Mouse (Mus musculus) neural tube, postnatal 0 days (tissue): ENCODE measurements around the gene Myo9b. TPM values are rescaled to one million over a fixed set of nuclear protein-coding genes. Genes with fewer than 3 reads are reported as not detected.

Source experiments
- polyA plus RNA-seq: library from polyadenylated mRNA; unstranded; fragments of >200 nt; fragmentation: Nextera tagmentation; extraction: Ambion mirVana; gene quantifications from 2 replicates; pipeline ENCODE4 v1.2.1, GENCODE M21; 2015

Gene Myo9b
- 7.8 and 9.5 TPM in 2 replicates for polyA plus RNA-seq

DNA sequence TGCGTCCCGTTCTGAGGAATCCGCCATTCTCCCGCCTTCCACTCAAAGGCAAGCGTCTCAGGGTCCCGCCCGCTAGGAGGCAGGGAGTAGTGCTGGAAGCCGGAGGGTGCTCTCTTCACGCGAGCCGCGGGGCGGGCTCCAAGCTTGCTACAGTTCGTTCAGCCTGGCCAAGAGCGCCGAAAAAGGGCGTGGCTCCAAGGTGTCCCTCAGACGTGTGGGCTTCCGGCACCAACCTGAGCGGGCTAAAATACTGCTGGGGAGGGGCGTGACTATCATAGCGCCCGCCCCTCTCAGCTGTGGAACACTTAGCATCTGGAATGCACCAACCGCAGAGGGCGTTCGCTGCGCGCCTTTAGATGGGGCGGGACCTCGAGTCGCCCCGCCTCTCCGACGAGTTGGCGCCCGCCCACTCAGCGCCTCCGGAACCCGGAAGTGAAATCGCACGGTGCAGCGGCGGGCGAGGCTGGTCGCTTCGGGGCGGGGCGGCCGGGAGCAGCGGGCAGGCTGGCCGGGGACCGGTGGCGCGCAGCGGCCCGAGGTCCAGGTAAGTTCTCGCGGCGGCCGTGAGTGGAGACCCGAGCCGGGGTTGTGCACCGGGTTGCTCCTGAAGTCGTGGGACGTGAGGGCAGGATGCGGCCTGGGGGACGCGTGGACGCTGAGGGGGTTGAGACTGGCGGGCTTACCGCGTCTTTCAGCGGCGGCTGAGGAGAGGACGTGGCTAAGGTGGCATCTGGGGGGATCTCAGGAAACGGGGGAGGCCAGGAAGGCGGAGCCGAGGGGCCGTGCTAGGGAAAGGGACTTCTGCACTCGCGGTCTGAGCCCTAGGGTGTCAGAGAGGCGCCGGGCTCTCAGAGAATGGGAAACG is at the start of gene Myo9b, which contains the start of gene Haus8:
Myo9b (plus strand) TSS at position 429 of the 865 bp plus-strand sequence.
Haus8 (minus strand) TSS at position 649 of the 865 bp plus-strand sequence.

GRCm38 (mm10) chr8:71366771-71367528 is 94.4 kb downstream of the Myo9b start, which contains the start of gene Use1:
Gene Use1, plus strand, starts transcription at chr8:71366848.

DNA sequence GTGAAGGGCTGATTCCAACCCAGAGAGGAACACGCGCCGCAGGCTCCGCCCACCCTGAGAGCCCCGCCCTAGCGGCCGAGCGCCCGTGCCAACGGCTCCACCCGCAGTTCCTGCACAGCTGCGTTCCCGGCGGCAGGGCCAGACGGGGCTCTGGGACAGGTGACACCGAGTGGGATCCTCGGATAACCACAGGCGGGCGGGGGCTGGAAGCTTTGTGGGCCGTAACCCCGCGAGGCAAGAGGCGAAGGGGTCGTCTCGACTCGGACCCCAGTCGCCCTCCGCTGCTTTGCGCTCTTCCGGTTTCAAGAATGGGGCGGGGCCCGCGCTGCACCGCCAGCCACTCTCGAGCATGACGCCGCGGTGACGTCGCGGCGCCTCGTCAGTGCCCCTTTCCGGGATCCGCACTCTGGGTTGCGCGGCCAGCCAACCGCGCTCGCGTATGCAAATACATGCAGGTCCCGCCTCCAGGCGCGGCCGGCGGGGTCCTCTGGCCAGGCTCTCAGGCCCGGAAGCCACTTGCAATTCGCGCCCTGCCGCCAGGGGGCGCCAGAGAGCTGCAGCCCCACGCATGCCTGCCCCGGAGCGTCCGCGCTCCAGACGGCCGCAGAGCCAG is 98.8 kb downstream of the Myo9b start, which contains the start of gene Ocel1:
Ocel1 (plus strand) TSS at position 63 of the 613 bp plus-strand sequence.

DNA sequence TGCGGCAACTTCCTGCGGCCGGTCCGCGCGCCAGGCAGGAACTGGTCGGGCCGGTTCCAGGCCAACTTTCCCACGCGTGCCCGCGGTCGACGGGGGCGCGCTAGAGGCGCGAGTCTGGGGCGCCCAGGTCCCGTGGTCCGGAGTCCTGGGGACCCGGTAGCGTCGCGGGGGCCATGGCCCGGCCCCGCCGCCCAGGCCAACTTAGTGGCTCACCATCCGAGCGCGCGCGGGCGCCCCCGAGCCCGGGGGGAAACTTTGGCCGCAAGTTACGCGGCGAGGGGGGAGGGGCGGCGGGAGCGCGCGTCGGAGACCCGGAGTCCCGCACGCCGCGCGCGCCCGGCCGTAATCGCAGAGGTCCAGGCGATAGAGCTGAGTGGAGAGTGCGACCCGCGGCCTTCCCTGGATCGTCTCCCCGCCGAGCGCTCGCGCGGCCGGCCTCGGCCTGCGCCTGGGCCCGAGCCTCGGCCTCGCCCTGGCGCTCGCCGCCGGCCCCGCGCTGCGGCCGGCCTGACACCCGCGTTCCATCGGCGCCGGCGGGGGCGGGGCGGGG is 109.0 kb downstream of the Myo9b start, which contains the start of gene Nr2f6:
Nr2f6 (minus strand) TSS at position 540 of the 550 bp plus-strand sequence.

GRCm38 (mm10) chr8:71395629-71396028 is 123.1 kb downstream of the Myo9b start, which contains the start of gene Ushbp1:
Gene Ushbp1, minus strand, starts transcription at chr8:71395802.

DNA sequence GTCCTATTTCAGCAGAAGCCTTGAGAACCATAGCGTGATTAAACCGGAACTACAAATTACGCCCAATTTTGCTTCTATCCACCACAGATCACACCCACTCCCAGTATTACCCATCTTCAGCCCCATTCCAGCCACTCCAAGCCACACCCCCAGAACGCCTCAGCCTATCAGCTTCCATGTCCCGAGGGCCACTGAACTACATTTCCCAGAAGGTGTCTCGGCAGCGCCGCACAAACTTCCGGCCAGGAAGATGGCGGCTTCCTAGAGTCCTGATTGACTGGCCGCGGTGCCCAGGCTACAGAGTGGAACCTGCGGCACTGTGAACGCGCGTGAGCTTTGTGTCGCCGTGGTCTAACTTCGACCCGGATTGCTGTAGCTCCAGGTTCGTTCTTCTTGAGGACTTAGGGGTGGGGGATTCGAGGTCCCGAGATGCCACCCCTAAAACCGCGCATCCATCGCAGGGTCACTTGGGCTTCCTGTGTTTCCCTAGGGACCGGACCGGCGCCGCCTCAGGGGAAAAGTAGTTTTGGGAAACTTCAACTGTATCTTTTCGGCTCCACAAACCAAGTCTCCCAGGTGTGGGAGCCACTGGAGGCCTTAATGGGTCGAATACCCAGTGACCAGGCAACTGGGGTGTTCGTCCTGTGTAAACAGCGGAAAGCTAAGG is 124.3 kb downstream of the Myo9b start, which contains the start of gene Babam1:
Babam1 (plus strand) TSS at position 223 of the 667 bp plus-strand sequence.

GRCm38 (mm10) chr8:71405401-71406098 is 133.0 kb downstream of the Myo9b start, which contains the start of gene Ankle1:
Gene Ankle1, plus strand, starts transcription at chr8:71406010.

Other genes starting within 250 kb of the Myo9b start
- gene Haus8, start 220 bp downstream of the Myo9b start, polyA plus RNA-seq: 51.7 and 55.4 TPM in 2 replicates
- 130 and 134 TPM in 2 replicates for gene Use1, start 94.1 kb downstream of the Myo9b start, polyA plus RNA-seq
- 7.0 and 7.8 TPM in 2 replicates for gene Ocel1, start 98.6 kb downstream of the Myo9b start, polyA plus RNA-seq
- 38.2 and 41.9 TPM in 2 replicates for gene Nr2f6, start 109.2 kb downstream of the Myo9b start, polyA plus RNA-seq
- gene Ushbp1, start 123.1 kb downstream of the Myo9b start, polyA plus RNA-seq: 4.2 and 5.3 TPM in 2 replicates
- 92.1 and 102 TPM in 2 replicates for gene Babam1, start 124.1 kb downstream of the Myo9b start, polyA plus RNA-seq
- 2.6 TPM in 2 replicates for gene Ankle1, start 133.3 kb downstream of the Myo9b start, polyA plus RNA-seq
- gene Abhd8, start 190.9 kb downstream of the Myo9b start, polyA plus RNA-seq: 185 and 196 TPM in 2 replicates
- 148 and 173 TPM in 2 replicates for gene Mrpl34, start 192.2 kb downstream of the Myo9b start, polyA plus RNA-seq
- 259 and 265 TPM in 2 replicates for gene Dda1, start 196.5 kb downstream of the Myo9b start, polyA plus RNA-seq
- 8.4 and 10.0 TPM in 2 replicates for gene Ano8, start 213.2 kb downstream of the Myo9b start, polyA plus RNA-seq
- 18.4 and 18.7 TPM in 2 replicates for gene Gtpbp3, start 215.4 kb downstream of the Myo9b start, polyA plus RNA-seq
- 15.4 and 15.8 TPM in 2 replicates for gene Plvap, start 239.0 kb downstream of the Myo9b start, polyA plus RNA-seq